Mouse (Mus musculus): ENCODE measurements around the gene B130006D01Rik.

GRCm38 (mm10) chr11:95750995-95751394 is 27.6 kb downstream of the B130006D01Rik start:
- TF ChIP-seq NRF1 (IDR thresholded peaks at IDR 0.05; ENCODE audit: low read depth, low read length) (no peak), POLR2A (IDR thresholded peaks at IDR 0.05; ENCODE audit: low read depth, low read length) (no peak), GABPA (IDR thresholded peaks at IDR 0.05; ENCODE audit: insufficient replicate concordance, low read depth, low read length) (no peak), MYC (IDR thresholded peaks at IDR 0.05; ENCODE audit: low read depth, low read length) (no peak), CTCF (conservative IDR thresholded peaks at IDR 0.05 in 1 of 2, IDR thresholded peaks at IDR 0.05 in 1 of 2; ENCODE audit: low read depth in 2 of 2, low read length in 2 of 2) (peak; percentile 90 to 98), RAD21 (IDR thresholded peaks at IDR 0.05; ENCODE audit: low read depth, low read length) (peak; percentile 96), ZNF384 (IDR thresholded peaks at IDR 0.05; ENCODE audit: low read depth, low read length) (no peak)

All from CH12.LX (cell line).